Comparison of ENCODE assay signal across 11 mouse cellular contexts in genomic region chr17:25568880-25569279, GRCm38 (mm10). TPM values are rescaled to one million over a fixed set of nuclear protein-coding genes. Genes with fewer than 3 reads are reported as not detected.
DNase-seq lines count a peak whose midpoint lies in the region; ATAC-seq and TF ChIP-seq lines count a peak whose summit lies in the region.
"Had no signal": no experiment of that assay in that cellular context is flagged by ENCODE, and none has a peak within 500 bp of the region (broad histone marks: within the 10 kb centered on the region; RNA-seq: fewer than 3 reads in every experiment).

No protein-coding gene starts in this region.

- no peak for TF ChIP-seq EP300 in heart, adult 2 months (IDR thresholded peaks at IDR 0.05; ENCODE audit: insufficient read depth, low read depth, low read length)

- no peak for TF ChIP-seq POLR2A in heart, adult 2 months (IDR thresholded peaks at IDR 0.05; ENCODE audit: insufficient read depth, low read depth, low read length)

- no peak for DNase-seq in heart, adult 2 months
- peak; percentile 67 for DNase-seq in brain, adult 2 months (ENCODE audit: low read depth, low spot score)
- DNase-seq in forebrain, embryonic 14.5 days (ENCODE audit: low spot score) = no peak
- DNase-seq in urinary bladder, postnatal 4 days (ENCODE audit: low spot score in 2 of 2) = no peak
- DNase-seq in adrenal gland, adult 8-10 months = no peak
- DNase-seq in gastrocnemius, postnatal 14 days = no peak
- DNase-seq: embryo, embryonic 11 days; heart, postnatal 4 days had no signal

- 0 out of 2 replicates have a peak overlapping the region, but pooled peaks have one; percentile 3 for H3K4me3 ChIP-seq in heart, embryonic 12.5 days
- H3K4me3 ChIP-seq in heart, adult 2 months = no peak overlapping the region
- peak overlapping the region; percentile 53 for H3K4me3 ChIP-seq in forebrain, embryonic 14.5 days (ENCODE audit: low read depth, low read length)
- peak overlapping the region; percentile 49 for H3K4me3 ChIP-seq in midbrain, embryonic 12.5 days

- H3K27me3 ChIP-seq in heart, embryonic 12.5 days (replicated peaks) = peaks cover 37% of the 10 kb centered on the region
- H3K27me3 ChIP-seq in heart, adult 2 months (ENCODE audit: control insufficient read depth, insufficient read depth, low read length) = peaks cover 8% of the 10 kb centered on the region
- peaks cover 13% of the 10 kb centered on the region for H3K27me3 ChIP-seq in forebrain, embryonic 14.5 days (replicated peaks; ENCODE audit: control insufficient read depth, insufficient read depth, low read length)
- peaks cover 73% of the 10 kb centered on the region for H3K27me3 ChIP-seq in midbrain, embryonic 12.5 days

- TF ChIP-seq CTCF in heart, adult 2 months (IDR thresholded peaks at IDR 0.05) = no peak

- H3K27ac ChIP-seq in heart, embryonic 12.5 days (ENCODE audit: poor library complexity, severe bottlenecking) = no peak overlapping the region
- H3K27ac ChIP-seq in heart, adult 2 months = no peak overlapping the region
- peak overlapping the region; percentile 52; the same call in 1 of the 2 replicates for H3K27ac ChIP-seq in forebrain, embryonic 14.5 days (ENCODE audit: low read depth, low read length)
- no peak overlapping the region for H3K27ac ChIP-seq in midbrain, embryonic 12.5 days (replicated peaks)
- H3K27ac ChIP-seq: liver, embryonic 14.5 days had no signal

- ATAC-seq in heart, embryonic 12.5 days (ENCODE audit: insufficient number of reproducible peaks, low FRiP score) = no peak
- no peak for ATAC-seq in forebrain, embryonic 14.5 days
- ATAC-seq in midbrain, embryonic 12.5 days (ENCODE audit: low FRiP score, low read depth) = no peak

- intact Hi-C loops in heart, adult 2 months (cut with DNase I) = loop anchor here (2.0 to 5.0 kb wide), 2 partner anchors 130 to 233 kb away; no protein-coding TSS in a partner anchor
- intact Hi-C loops in gastrocnemius, postnatal 14 days (cut with DNase I; ENCODE audit: low total_unique reads) = loop anchor here (5.0 kb wide), 1 partner anchor 128 kb away; no protein-coding TSS in a partner anchor

- no peaks in the 10 kb centered on the region for H3K79me2 ChIP-seq in heart, adult 2 months (replicated peaks; ENCODE audit: control insufficient read depth, insufficient read depth, low read length)

- H3K36me3 ChIP-seq in heart, embryonic 12.5 days = no peaks in the 10 kb centered on the region
- no peaks in the 10 kb centered on the region for H3K36me3 ChIP-seq in heart, adult 2 months (ENCODE audit: control insufficient read depth, insufficient read depth, low read length)
- no peaks in the 10 kb centered on the region for H3K36me3 ChIP-seq in forebrain, embryonic 14.5 days (ENCODE audit: control insufficient read depth, insufficient read depth, low read length)
- no peaks in the 10 kb centered on the region for H3K36me3 ChIP-seq in midbrain, embryonic 12.5 days

- peak overlapping the region; percentile 91 for H3K4me2 ChIP-seq in heart, embryonic 12.5 days
- peak overlapping the region; percentile 91 for H3K4me2 ChIP-seq in forebrain, embryonic 14.5 days (ENCODE audit: low read length)
- H3K4me2 ChIP-seq in midbrain, embryonic 12.5 days (replicated peaks) = peak overlapping the region; percentile 79

- peaks cover 51% of the 10 kb centered on the region for H3K4me1 ChIP-seq in heart, embryonic 12.5 days (replicated peaks)
- peaks cover 2% of the 10 kb centered on the region; the same call in 1 of the 2 replicates for H3K4me1 ChIP-seq in heart, adult 2 months (ENCODE audit: control insufficient read depth, insufficient read depth, low read length)
- peaks cover 47% of the 10 kb centered on the region for H3K4me1 ChIP-seq in forebrain, embryonic 14.5 days (ENCODE audit: control insufficient read depth, insufficient read depth, low read length)
- H3K4me1 ChIP-seq in midbrain, embryonic 12.5 days = peaks cover 57% of the 10 kb centered on the region

- no peaks in the 10 kb centered on the region for H3K9me3 ChIP-seq in heart, embryonic 12.5 days (replicated peaks)
- no peaks in the 10 kb centered on the region for H3K9me3 ChIP-seq in forebrain, embryonic 14.5 days (replicated peaks; ENCODE audit: control insufficient read depth, low read length)
- no peaks in the 10 kb centered on the region for H3K9me3 ChIP-seq in midbrain, embryonic 12.5 days

- WGBS in heart, embryonic 12.5 days = 75% methylated on average over 11 of the region's 11 CpGs
- 86% methylated on average over 11 of the region's 11 CpGs for WGBS in heart, adult 2 months
- 47% methylated on average over 11 of the region's 11 CpGs for WGBS in forebrain, embryonic 14.5 days
- 79% methylated on average over 11 of the region's 11 CpGs for WGBS in midbrain, embryonic 12.5 days

- H3K9ac ChIP-seq in heart, embryonic 12.5 days = no peak overlapping the region
- H3K9ac ChIP-seq in heart, adult 2 months (ENCODE audit: low read depth, low read length) = no peak overlapping the region
- peak overlapping the region; percentile 66 for H3K9ac ChIP-seq in forebrain, embryonic 14.5 days (ENCODE audit: low read length)
- no peak overlapping the region for H3K9ac ChIP-seq in midbrain, embryonic 12.5 days (replicated peaks)
- H3K9ac ChIP-seq: liver, embryonic 14.5 days had no signal

RNA-seq across cellular contexts. Expression of gene Sox8, which starts 1.6 kb away (rescaled TPM):
- polyA plus RNA-seq in heart, embryonic 12.5 days (2016; fragmentation: Nextera tagmentation; extraction: Ambion mirVana) = 1.6 and 1.9 TPM in 2 replicates
- under 1 TPM; 0.30 to 0.44 TPM for total RNA-seq in heart, adult 2 months (2021)
- 0.57 and 0.67 TPM in 2 replicates for polyA plus RNA-seq in heart, adult 2 months (2012; rRNA removed)
- polyA plus RNA-seq in forebrain, embryonic 14.5 days (2014; fragmentation: Nextera tagmentation; extraction: Ambion mirVana) = 17.6 and 20.8 TPM in 2 replicates
- 3.2 and 4.7 TPM in 2 replicates for polyA plus RNA-seq in midbrain, embryonic 12.5 days (2016; fragmentation: Nextera tagmentation; extraction: Ambion mirVana)
- 1 to 10 TPM in 3 of 4 experiments, under 1 TPM in 1; 0.92 to 2.6 (median 1.2) TPM for total RNA-seq in adrenal gland, adult 8-10 months (2022)
- total RNA-seq in gastrocnemius, postnatal 14 days (2021) = 1 to 10 TPM; 7.2 to 8.8 TPM

RNA-seq across cellular contexts. Expression of gene Lmf1, which starts 10.0 kb away (rescaled TPM):
- polyA plus RNA-seq in heart, embryonic 12.5 days (2016; fragmentation: Nextera tagmentation; extraction: Ambion mirVana) = 34.6 and 35.3 TPM in 2 replicates
- total RNA-seq in heart, adult 2 months (2021) = 10 to 100 TPM; 28.7 to 33.5 TPM
- polyA plus RNA-seq in heart, adult 2 months (2012; rRNA removed) = 32.7 and 41.8 TPM in 2 replicates
- polyA plus RNA-seq in forebrain, embryonic 14.5 days (2014; fragmentation: Nextera tagmentation; extraction: Ambion mirVana) = 18.8 and 19.1 TPM in 2 replicates
- polyA plus RNA-seq in midbrain, embryonic 12.5 days (2016; fragmentation: Nextera tagmentation; extraction: Ambion mirVana) = 20.5 and 21.5 TPM in 2 replicates
- total RNA-seq in adrenal gland, adult 8-10 months (2022) = 10 to 100 TPM; 36.0 to 39.9 (median 38.2) TPM
- 10 to 100 TPM; 13.1 to 13.8 TPM for total RNA-seq in gastrocnemius, postnatal 14 days (2021)
